Mouse (Mus musculus) neural tube, embryonic 13.5 days (tissue): ENCODE data around the gene Prkar2a. TPM values are rescaled to one million over a fixed set of nuclear protein-coding genes. Genes with fewer than 3 reads are reported as not detected.

Source experiments
- ATAC-seq: fragments of 200-750 bp; cut with Nextera tagmentation; 2 replicates; pipeline ENCODE4 v1.8.0; 2017; ENCODE audit warnings: low read depth, mild to moderate bottlenecking, moderate TSS enrichment, moderate library complexity
- H3K27ac ChIP-seq: fragments of 300-500 bp; sonication (generic); replicated peaks from 2 replicates; pipeline ENCODE4 v1.5.1; 2015; ENCODE audit warnings: moderate library complexity, mild to moderate bottlenecking, inconsistent platforms
- H3K27me3 ChIP-seq: fragments of 300-500 bp; sonication (generic); 2 replicates; pipeline ENCODE4 v1.6.1; 2015; ENCODE audit warnings: mild to moderate bottlenecking, inconsistent platforms
- H3K36me3 ChIP-seq: fragments of 300-500 bp; sonication (generic); 2 replicates; pipeline ENCODE4 v1.6.1; 2015; ENCODE audit warnings: mild to moderate bottlenecking, inconsistent platforms
- H3K4me1 ChIP-seq: fragments of 300-500 bp; sonication (generic); replicated peaks from 2 replicates; pipeline ENCODE4 v1.6.1; 2015; ENCODE audit warnings: inconsistent platforms
- H3K4me2 ChIP-seq: fragments of 300-500 bp; sonication (generic); 2 replicates; pipeline ENCODE4 v1.6.1; 2015; ENCODE audit warnings: inconsistent platforms, mild to moderate bottlenecking, moderate library complexity
- H3K4me3 ChIP-seq: fragments of 300-500 bp; sonication (generic); 2 replicates; pipeline ENCODE4 v1.5.1; 2015; ENCODE audit warnings: mild to moderate bottlenecking, inconsistent platforms
- H3K9ac ChIP-seq: fragments of 300-500 bp; sonication (generic); 2 replicates; pipeline ENCODE4 v1.6.1; 2015; ENCODE audit warnings: moderate library complexity, mild to moderate bottlenecking, inconsistent platforms
- H3K9me3 ChIP-seq: fragments of 300-500 bp; sonication (generic); 2 replicates; pipeline ENCODE4 v1.6.1; 2016; ENCODE audit warnings: inconsistent platforms
- WGBS: fragments of 180-500 bp; shearing (Covaris S2); methylation state at CpG from one replicate; pipeline ENCODE4 v1.1.7; 2015; 5-methylcytosine and 5-hydroxymethylcytosine counted together
- polyA plus RNA-seq: library from polyadenylated mRNA; unstranded; fragments of >200 nt; fragmentation: Nextera tagmentation; extraction: Ambion mirVana; gene quantifications from 2 replicates; pipeline ENCODE4 v1.2.1, GENCODE M21; 2015

The Prkar2a gene
- polyA plus RNA-seq, 1 experiment from 2014 or later: 57.6 TPM

DNA sequence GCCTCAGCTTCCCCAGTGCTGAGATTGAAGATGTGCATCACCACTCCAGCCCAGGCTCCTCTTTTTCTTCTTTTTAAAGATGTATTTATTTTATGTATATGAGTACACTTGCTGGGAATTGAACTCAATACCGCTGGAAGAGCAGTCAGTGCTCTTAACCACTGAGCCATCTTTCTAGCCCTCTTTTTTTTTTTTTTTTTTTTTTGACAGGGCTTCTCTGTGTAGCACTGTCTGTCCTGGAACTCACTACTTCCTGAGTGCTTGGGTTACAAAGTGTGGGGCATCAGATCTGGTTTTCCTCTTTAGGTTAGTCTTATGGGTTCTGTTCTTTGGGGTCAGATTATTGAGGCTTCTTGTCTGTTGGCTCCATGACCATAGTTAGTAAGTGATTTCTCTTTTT lies 5.4 kb downstream of the Prkar2a start:
- no peak for ATAC-seq
- H3K4me2 ChIP-seq: peak overlapping the region; percentile 86
- no peaks in the 10 kb centered on the region for H3K27me3 ChIP-seq
- H3K4me1 ChIP-seq: peaks cover 35% of the 10 kb centered on the region
- peak overlapping the region; percentile 88 for H3K4me3 ChIP-seq
- no peaks in the 10 kb centered on the region for H3K9me3 ChIP-seq
- H3K36me3 ChIP-seq: 0 out of 2 replicates have a peak, but pooled peaks cover 4% of the 10 kb centered on the region
- no peak overlapping the region for H3K27ac ChIP-seq
- H3K9ac ChIP-seq: 0 out of 2 replicates have a peak overlapping the region, but pooled peaks have one; percentile 55
- 80% methylated on average over 1 of the region's 1 CpGs for WGBS

DNA sequence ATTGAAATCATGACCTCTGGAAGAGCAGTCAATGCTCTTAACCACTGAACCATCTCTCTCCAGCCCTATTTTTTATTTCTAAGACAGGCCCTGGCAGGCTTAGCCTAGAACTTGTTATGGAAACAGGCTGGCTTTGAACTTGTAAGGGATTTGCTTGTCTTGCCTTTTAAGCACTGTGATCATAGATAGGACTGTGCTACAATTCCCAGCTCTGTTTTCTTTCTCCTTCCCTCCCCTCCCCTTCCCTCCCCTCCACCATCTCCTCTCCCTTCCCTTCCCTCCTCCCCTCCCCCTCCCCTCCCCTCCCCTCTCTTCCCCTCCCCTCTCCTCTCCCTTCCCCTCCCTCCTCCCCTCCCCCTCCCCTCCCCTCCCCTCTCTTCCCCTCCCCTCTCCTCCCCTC lies 13.4 kb downstream of the Prkar2a start:
- Histone ChIP-seq H3K9ac (no peak overlapping the region), H3K4me3 (no peak overlapping the region), H3K36me3 (0 out of 2 replicates have a peak, but pooled peaks cover 4% of the 10 kb centered on the region), H3K4me2 (no peak overlapping the region), H3K27me3 (no peaks in the 10 kb centered on the region), H3K9me3 (no peaks in the 10 kb centered on the region), H3K27ac (no peak overlapping the region), H3K4me1 (peaks cover 13% of the 10 kb centered on the region)
- ATAC-seq: no peak

DNA sequence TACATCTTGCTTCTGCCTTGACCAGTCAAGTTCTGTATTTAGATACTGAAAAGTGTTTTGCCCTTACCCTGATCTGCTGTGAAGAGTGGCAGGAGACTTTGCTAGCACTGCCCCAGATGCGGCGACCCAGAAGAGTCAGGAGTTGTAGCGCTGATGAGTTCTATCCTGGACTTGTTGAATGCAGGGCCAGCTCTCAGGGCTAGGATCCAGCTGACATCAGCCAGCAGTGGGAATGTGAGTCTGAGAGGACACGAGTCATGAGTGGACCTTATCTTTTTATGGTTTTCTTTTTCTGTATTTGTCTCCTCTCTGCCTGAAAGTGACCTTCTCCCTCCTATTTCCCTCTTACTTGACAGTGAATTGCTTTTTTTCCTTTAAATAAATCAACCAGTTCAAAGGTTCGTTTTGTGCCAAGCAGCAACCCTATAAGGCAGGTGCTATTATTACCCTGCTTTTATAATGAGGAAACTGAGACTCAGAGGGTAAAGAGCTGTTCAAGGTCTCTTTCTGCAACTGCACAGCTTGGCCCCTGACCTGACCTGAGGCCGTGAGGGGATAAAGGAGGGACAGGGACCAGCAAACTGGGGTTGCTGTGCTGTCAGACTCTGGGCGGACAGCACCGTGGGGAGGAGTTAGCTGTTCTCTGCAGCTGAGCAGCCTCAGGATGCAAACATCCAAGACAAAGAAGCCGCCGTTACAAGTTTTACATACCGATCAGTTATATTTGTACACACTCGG lies 14.4 kb downstream of the Prkar2a start:
- Histone ChIP-seq H3K4me1 (peaks cover 13% of the 10 kb centered on the region), H3K9me3 (no peaks in the 10 kb centered on the region), H3K9ac (peak overlapping the region; percentile 38; the same call in 1 of the 2 replicates), H3K27me3 (no peaks in the 10 kb centered on the region), H3K4me3 (no peak overlapping the region), H3K36me3 (no peaks in the 10 kb centered on the region), H3K27ac (peak overlapping the region; percentile 49), H3K4me2 (no peak overlapping the region)
- no peak for ATAC-seq
- 30% methylated on average over 12 of the region's 12 CpGs for WGBS

DNA sequence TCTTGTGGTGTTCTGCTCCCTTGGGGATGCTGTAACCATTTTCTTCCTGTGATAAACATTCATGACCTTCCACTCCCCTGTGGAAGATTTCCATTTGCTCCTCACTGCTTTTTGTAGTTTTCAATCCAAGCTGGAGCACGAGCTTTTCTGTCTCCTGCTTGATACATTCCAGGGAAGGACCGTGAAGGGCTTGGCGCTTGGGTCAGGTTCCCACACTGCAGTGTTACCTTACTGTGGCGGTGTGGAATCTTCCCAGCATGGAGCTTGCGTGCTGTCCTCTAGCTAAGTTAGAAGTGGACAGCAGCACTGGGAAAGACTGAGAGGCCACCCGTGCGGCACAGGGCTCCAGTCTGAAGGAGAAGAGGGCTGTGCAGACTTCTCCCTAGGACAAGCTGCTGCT lies 15.5 kb downstream of the Prkar2a start:
- Histone ChIP-seq H3K36me3 (no peaks in the 10 kb centered on the region), H3K27me3 (no peaks in the 10 kb centered on the region), H3K9me3 (no peaks in the 10 kb centered on the region), H3K27ac (no peak overlapping the region), H3K4me2 (no peak overlapping the region), H3K9ac (no peak overlapping the region), H3K4me1 (peaks cover 13% of the 10 kb centered on the region), H3K4me3 (no peak overlapping the region)
- ATAC-seq: no peak
- 73% methylated on average over 7 of the region's 7 CpGs for WGBS

DNA sequence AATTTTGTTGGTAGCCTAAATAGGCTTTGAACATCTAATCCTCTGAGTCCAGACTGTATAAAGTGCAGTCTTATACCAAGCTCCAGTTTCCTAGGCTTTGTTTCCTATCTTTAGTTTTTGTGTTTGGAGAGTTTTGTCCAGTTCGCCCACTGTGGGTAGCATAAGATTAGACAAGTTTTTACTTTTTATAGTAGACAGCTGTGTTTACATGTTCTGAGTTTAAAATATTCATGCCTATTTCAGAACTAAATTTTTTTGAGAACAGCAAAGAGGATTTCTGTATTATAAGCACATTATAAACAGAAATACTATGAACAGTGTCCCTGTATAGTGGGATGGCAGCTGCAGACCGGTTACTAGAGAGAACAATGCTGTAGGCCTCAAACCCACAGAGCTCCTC lies 18.1 kb downstream of the Prkar2a start:
- Histone ChIP-seq H3K27me3 (no peaks in the 10 kb centered on the region), H3K9me3 (no peaks in the 10 kb centered on the region), H3K27ac (no peak overlapping the region), H3K4me2 (no peak overlapping the region), H3K4me3 (no peak overlapping the region), H3K9ac (no peak overlapping the region), H3K36me3 (no peaks in the 10 kb centered on the region), H3K4me1 (peaks cover 13% of the 10 kb centered on the region)
- WGBS: 95% methylated on average over 2 of the region's 2 CpGs
- no peak for ATAC-seq

DNA sequence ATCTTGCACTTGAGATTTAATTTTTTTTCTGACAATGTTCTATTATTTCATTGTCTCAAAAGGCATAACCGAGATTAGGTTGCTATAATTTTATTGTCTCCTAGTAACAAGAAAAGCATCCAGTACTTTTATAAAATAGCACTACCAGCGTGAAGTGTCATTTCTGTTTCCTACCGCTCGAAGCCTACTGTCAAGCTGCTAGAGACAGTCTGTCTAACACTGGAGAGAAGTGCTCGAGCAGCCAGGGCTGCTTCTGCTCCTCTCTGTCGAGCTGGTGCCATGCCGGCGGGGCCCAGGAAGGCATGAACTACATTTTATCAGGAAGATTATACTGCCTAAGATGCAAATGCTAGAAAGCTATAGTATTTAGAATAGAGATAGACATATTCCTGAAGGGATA lies 19.7 kb downstream of the Prkar2a start:
- H3K27me3 ChIP-seq: no peaks in the 10 kb centered on the region
- no peak overlapping the region for H3K9ac ChIP-seq
- H3K4me3 ChIP-seq: no peak overlapping the region
- no peaks in the 10 kb centered on the region for H3K9me3 ChIP-seq
- no peaks in the 10 kb centered on the region for H3K36me3 ChIP-seq
- WGBS: 94% methylated on average over 8 of the region's 8 CpGs
- no peak for ATAC-seq
- H3K4me1 ChIP-seq: peaks cover 6% of the 10 kb centered on the region
- no peak overlapping the region for H3K27ac ChIP-seq
- H3K4me2 ChIP-seq: no peak overlapping the region

DNA sequence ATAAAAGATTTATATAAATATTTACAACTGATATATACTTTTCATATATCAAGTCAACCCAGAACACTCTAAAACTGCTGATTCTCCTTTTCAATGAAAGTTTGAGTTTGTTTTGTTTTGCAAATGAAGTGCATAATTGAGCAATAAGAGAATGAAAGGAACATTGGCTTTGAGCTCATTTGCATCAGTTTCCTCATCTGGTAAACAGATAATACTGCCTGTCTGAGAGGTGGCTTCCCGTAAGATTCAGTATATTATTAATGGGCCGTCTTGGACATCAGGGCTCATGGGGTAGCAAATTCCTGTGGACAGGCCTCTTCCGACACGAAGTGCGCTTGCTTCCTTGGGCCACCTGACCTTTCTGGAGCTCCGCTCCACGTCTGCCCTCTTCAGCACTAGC lies 21.7 kb downstream of the Prkar2a start:
- Histone ChIP-seq H3K4me3 (no peak overlapping the region), H3K4me2 (no peak overlapping the region), H3K4me1 (no peaks in the 10 kb centered on the region), H3K36me3 (no peaks in the 10 kb centered on the region), H3K9ac (no peak overlapping the region), H3K27ac (no peak overlapping the region), H3K9me3 (no peaks in the 10 kb centered on the region), H3K27me3 (no peaks in the 10 kb centered on the region)
- 73% methylated on average over 7 of the region's 7 CpGs for WGBS
- no peak for ATAC-seq

DNA sequence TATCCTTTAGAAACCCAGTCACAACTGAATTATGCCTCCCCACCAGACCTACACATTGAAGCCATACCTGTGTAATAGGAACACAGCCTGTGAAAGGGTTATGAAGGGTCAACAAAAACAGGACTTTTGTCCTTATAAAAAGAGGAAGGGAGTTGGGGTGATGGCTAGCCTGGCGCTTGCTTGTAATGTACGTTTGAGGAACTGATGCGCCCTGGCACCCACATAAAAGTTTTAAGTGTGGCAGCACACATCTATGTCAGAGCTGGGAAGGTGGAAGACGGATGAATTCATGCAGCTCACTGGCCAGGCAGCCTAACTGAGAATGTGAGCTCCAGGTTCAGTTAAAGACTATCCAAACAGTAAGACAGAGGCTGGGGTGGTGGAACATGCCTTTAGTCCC lies 27.1 kb downstream of the Prkar2a start:
- Histone ChIP-seq H3K4me1 (no peaks in the 10 kb centered on the region), H3K27me3 (no peaks in the 10 kb centered on the region), H3K27ac (no peak overlapping the region), H3K9me3 (no peaks in the 10 kb centered on the region), H3K4me2 (no peak overlapping the region), H3K4me3 (no peak overlapping the region), H3K9ac (no peak overlapping the region), H3K36me3 (peaks cover 34% of the 10 kb centered on the region)
- ATAC-seq: no peak
- 91% methylated on average over 4 of the region's 4 CpGs for WGBS

DNA sequence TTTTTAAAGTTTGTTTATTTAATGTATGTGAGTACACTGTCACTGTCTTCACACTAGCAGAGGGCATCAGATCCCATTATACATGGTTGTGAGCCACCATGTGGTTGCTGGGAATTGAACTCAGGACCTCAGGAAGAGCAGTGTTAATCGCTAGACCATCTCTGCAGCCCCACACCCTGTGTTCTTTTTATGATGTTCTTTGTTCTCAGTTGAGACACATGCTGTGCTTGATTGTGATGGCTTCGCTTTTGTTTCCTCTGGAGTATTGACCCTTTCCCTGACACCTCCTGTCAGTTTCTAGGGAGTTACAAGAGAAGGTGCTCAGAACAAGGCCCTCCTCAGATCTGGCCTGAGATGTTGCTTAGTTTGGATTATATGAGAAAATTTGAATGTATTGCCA lies 34.6 kb downstream of the Prkar2a start:
- ATAC-seq: no peak

DNA sequence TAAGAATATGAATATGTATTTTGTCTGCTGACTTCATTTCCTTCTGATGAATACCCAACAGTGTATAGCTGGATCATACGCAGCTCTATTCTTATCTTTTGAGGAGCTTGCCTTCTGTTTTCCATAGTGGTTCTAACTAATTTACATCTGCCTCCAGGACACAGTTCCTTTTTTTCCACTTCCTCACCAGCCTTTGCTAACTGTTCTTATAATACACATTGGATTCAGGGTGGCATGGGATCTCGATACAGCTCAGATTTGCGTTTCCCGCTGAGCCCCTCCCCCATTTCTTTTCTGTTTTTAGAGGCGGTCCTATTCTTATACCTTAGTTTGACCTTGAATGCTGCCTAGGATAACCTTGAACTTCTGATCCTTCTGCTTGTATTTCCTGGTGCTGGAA lies 37.0 kb downstream of the Prkar2a start:
- Histone ChIP-seq H3K9me3 (no peaks in the 10 kb centered on the region), H3K9ac (no peak overlapping the region), H3K36me3 (peaks cover 56% of the 10 kb centered on the region), H3K4me2 (no peak overlapping the region), H3K4me1 (no peaks in the 10 kb centered on the region), H3K4me3 (no peak overlapping the region), H3K27me3 (no peaks in the 10 kb centered on the region), H3K27ac (no peak overlapping the region)
- WGBS: 88% methylated on average over 5 of the region's 5 CpGs
- no peak for ATAC-seq

More for the DNA sequence above, 34.6 kb downstream of the Prkar2a start:
- no peak overlapping the region for H3K27ac ChIP-seq
- no peaks in the 10 kb centered on the region for H3K27me3 ChIP-seq
- no peaks in the 10 kb centered on the region for H3K9me3 ChIP-seq
- H3K36me3 ChIP-seq: peaks cover 60% of the 10 kb centered on the region
- H3K9ac ChIP-seq: no peak overlapping the region
- WGBS: 9% methylated on average over 2 of the region's 2 CpGs
- H3K4me2 ChIP-seq: no peak overlapping the region
- no peaks in the 10 kb centered on the region for H3K4me1 ChIP-seq
- no peak overlapping the region for H3K4me3 ChIP-seq

DNA sequence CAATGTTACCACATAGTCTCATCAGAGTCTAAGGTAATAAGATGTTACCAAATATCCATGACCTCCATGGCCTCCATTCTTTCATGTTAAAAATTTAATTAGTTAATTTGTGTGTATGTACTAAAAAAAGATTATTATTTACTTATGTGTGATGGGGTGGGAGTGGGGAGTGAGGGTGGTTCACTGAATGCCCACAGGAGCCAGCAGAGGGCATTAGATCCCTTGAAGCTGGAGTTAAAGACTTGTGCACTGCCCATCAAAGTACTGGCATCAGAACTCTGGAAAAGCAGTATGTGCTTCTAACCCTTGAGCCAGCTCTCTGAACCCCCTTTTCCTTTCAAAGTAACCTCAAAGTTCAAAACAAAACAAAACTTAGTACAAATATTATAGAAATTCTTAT lies 39.9 kb downstream of the Prkar2a start:
- no peak overlapping the region for H3K4me2 ChIP-seq
- no peak overlapping the region for H3K27ac ChIP-seq
- no peaks in the 10 kb centered on the region for H3K4me1 ChIP-seq
- no peaks in the 10 kb centered on the region for H3K27me3 ChIP-seq
- ATAC-seq: no peak
- peaks cover 48% of the 10 kb centered on the region for H3K36me3 ChIP-seq
- H3K4me3 ChIP-seq: no peak overlapping the region
- no peaks in the 10 kb centered on the region for H3K9me3 ChIP-seq
- no peak overlapping the region for H3K9ac ChIP-seq

DNA sequence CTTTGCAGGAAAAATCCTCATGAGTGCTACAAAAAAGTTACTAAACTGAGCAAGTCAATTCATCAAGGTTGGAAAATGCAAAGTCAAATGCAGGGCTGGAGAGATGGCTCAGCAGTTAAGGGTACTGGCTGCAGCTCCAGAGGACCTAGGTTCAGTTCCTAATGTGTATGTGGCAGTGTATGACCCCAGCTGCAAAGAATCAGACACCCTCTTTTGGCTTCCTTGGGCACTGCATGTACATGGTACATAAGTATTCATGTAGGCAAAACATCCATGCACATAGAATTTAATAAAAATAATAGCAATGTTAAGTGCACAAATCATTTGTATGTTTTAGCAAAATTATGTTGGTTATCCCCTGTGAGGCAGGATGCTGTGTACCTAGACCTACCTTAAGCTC lies 43.3 kb downstream of the Prkar2a start:
- no peak overlapping the region for H3K9ac ChIP-seq
- H3K4me3 ChIP-seq: no peak overlapping the region
- no peak overlapping the region for H3K4me2 ChIP-seq
- no peaks in the 10 kb centered on the region for H3K9me3 ChIP-seq
- ATAC-seq: no peak
- no peaks in the 10 kb centered on the region for H3K4me1 ChIP-seq
- H3K36me3 ChIP-seq: peaks cover 64% of the 10 kb centered on the region
- H3K27me3 ChIP-seq: no peaks in the 10 kb centered on the region
- H3K27ac ChIP-seq: no peak overlapping the region

DNA sequence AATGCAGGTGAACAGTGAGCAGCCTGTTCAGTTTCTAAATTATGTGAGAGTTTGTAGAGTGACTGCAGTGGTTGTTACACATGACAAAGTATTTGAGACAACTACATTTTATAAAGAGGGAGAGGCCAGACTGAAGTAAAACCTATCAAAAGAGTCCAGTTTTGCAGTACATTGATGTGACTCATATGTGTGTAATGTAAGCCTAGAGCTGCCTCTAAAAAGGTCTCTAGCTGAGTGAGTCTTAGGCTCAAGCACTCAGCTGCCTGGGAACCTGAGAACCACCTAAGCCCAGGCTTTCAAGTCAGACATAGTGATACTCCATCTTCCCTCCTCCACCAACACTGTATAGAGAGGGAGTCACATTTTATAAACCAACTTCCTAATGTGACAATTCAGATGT lies 45.5 kb downstream of the Prkar2a start:
- no peak overlapping the region for H3K9ac ChIP-seq
- H3K4me3 ChIP-seq: no peak overlapping the region
- no peak overlapping the region for H3K27ac ChIP-seq
- no peak overlapping the region for H3K4me2 ChIP-seq
- peaks cover 50% of the 10 kb centered on the region for H3K36me3 ChIP-seq
- no peaks in the 10 kb centered on the region for H3K4me1 ChIP-seq
- no peaks in the 10 kb centered on the region for H3K27me3 ChIP-seq
- ATAC-seq: no peak
- no peaks in the 10 kb centered on the region for H3K9me3 ChIP-seq
